Comparison of ENCODE assay signal across 15 mouse cellular contexts in the genomic region with DNA sequence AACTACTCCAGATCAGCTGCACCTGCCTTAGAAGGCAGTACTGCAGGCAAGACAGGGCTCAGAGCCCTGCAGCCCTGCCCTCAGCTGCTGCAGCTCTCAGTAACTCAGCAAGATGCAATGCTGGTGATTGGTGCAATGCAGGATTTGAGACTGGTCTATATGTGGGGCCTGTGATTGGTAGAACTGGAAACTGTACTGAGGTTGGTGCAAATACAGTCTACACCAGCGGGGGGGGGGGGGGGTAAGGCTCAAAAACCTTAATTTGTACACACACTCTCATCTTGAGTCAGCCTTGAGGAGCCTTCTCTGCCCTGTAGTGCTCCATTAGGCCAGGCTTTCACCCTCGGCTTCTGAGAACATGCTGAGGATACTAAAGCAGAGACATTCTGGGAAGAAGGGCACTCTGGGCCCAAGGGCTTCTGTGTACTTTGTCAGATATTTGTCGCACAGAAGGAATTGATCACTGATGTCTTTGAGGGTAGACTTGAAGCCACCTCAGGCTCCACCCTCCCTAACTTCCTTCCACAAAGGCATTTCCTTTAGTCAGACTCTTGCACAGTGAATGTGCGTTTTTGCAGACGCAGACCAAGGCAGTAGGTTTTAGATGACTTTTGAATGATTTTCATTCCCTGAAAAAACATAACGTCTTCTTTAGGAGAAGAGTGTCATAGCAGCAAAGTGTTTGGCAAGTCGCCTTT. TPM values are rescaled to one million over a fixed set of nuclear protein-coding genes. Genes with fewer than 3 reads are reported as not detected.
DNase-seq lines count a peak whose midpoint lies in the region; ATAC-seq lines count a peak whose summit lies in the region.
"Had no signal": no experiment of that assay in that cellular context is flagged by ENCODE, and none has a peak within 500 bp of the region (broad histone marks: within the 10 kb centered on the region; RNA-seq: fewer than 3 reads in every experiment).

No protein-coding gene starts in this region.

- no peak overlapping the region for H3K4me3 ChIP-seq in embryonic facial prominence, embryonic 10.5 days
- H3K4me3 ChIP-seq: liver, embryonic 13.5 days had no signal

- H3K4me1 ChIP-seq in embryonic facial prominence, embryonic 10.5 days, result peaks cover 13% of the 10 kb centered on the region; the same call in 1 of the 2 replicates

- H3K27me3 ChIP-seq in embryonic facial prominence, embryonic 10.5 days (replicated peaks; ENCODE audit: low read depth, poor library complexity, severe bottlenecking), result no peaks in the 10 kb centered on the region
- H3K27me3 ChIP-seq: liver, embryonic 13.5 days had no signal

- WGBS in embryonic facial prominence, embryonic 10.5 days, result 69% methylated on average over 7 of the region's 7 CpGs

- 0 out of 2 replicates have a peak overlapping the region, but pooled peaks have one; percentile 1 for H3K27ac ChIP-seq in embryonic facial prominence, embryonic 10.5 days (replicated peaks)

- peak; percentile 56 for DNase-seq in heart, adult 11 months
- DNase-seq in heart, postnatal 25 days (ENCODE audit: low spot score), result no peak
- peak; percentile 69 for DNase-seq in CD4-positive helper T cell, adult 2 months (ENCODE audit: low read depth, low spot score)
- no peak for DNase-seq in embryonic facial prominence, embryonic 10.5 days (ENCODE audit: low spot score)
- no peak for DNase-seq in cerebellum, adult 9-10 months
- DNase-seq in cerebellum, adult 8-10 months, result no peak
- no peak for DNase-seq in spleen, adult 12 weeks (ENCODE audit: low spot score)
- DNase-seq: cerebellum, postnatal 36 days; heart, postnatal 36 days; kidney, adult 18-20 months; liver, embryonic 13.5 days; lung, postnatal 36 days; right cerebral cortex, postnatal 14 days had no signal

- ATAC-seq in megakaryocyte, adult 5-6 weeks (ENCODE audit: poor library complexity, severe bottlenecking), result peak; percentile 77

- intact Hi-C loops in heart, postnatal 25 days (cut with DNase I), result no loop called here

- H3K36me3 ChIP-seq in embryonic facial prominence, embryonic 10.5 days (replicated peaks), result no peaks in the 10 kb centered on the region
- H3K36me3 ChIP-seq: liver, embryonic 13.5 days had no signal

- H3K9me3 ChIP-seq in embryonic facial prominence, embryonic 10.5 days, result no peaks in the 10 kb centered on the region
- H3K9me3 ChIP-seq: liver, embryonic 13.5 days had no signal

RNA-seq across cellular contexts. Expression of a gene that starts 43.4 kb away (rescaled TPM):
- 10 to 100 TPM in 1 of 2 experiments, 1 to 10 TPM in 1; 5.7 to 13.6 TPM for total RNA-seq in heart, postnatal 25 days (2021)
- 7.8 and 8.2 TPM in 2 replicates for polyA plus RNA-seq in embryonic facial prominence, embryonic 10.5 days (2016; fragmentation: Nextera tagmentation; extraction: Ambion mirVana)
- 8.0 and 12.2 TPM in 2 replicates for total RNA-seq in megakaryocyte, adult 5-6 weeks (2015)
- total RNA-seq in megakaryocyte, adult 5-6 weeks (2017), result 14.6 and 18.1 TPM in 2 replicates

RNA-seq across cellular contexts. Expression of a gene that starts 43.7 kb away (rescaled TPM):
- total RNA-seq in heart, postnatal 25 days (2021), result 10 to 100 TPM in 1 of 2 experiments, 1 to 10 TPM in 1; 9.1 to 10.4 TPM
- polyA plus RNA-seq in embryonic facial prominence, embryonic 10.5 days (2016; fragmentation: Nextera tagmentation; extraction: Ambion mirVana), result 14.8 and 15.2 TPM in 2 replicates
- total RNA-seq in megakaryocyte, adult 5-6 weeks (2015), result 14.8 and 17.0 TPM in 2 replicates
- total RNA-seq in megakaryocyte, adult 5-6 weeks (2017), result 11.3 and 18.5 TPM in 2 replicates

RNA-seq across cellular contexts. Expression of a gene that starts 43.8 kb away (rescaled TPM):
- total RNA-seq in heart, postnatal 25 days (2021), result 1 to 10 TPM in 1 of 2 experiments, under 1 TPM in 1; 0.47 to 1.5 TPM
- 0.39 and 0.48 TPM in 2 replicates for polyA plus RNA-seq in embryonic facial prominence, embryonic 10.5 days (2016; fragmentation: Nextera tagmentation; extraction: Ambion mirVana)
- not detected in 2 replicates for total RNA-seq in megakaryocyte, adult 5-6 weeks (2015)
- total RNA-seq in megakaryocyte, adult 5-6 weeks (2017), result not detected in 2 replicates
- total RNA-seq: layer of hippocampus, adult 18-20 months had no signal

Comparison
In these comparisons a context has a peak if more than half of its experiments do, and no peak if none do; other contexts are left out.
1. DNase-seq: peak in heart, adult 11 months (single experiment) and CD4-positive helper T cell, adult 2 months (single experiment); none in heart, postnatal 25 days (single experiment), embryonic facial prominence, embryonic 10.5 days (single experiment), cerebellum, adult 9-10 months (single experiment), cerebellum, adult 8-10 months (single experiment) and spleen, adult 12 weeks (single experiment).